Mouse (Mus musculus) cerebellum, postnatal 4 days (tissue): ENCODE measurements around the gene Camsap2.

Source experiments
- DNase-seq, 2 experiments: peaks; one replicate each; pipeline ENCODE4 v3.0.0; 2022; ENCODE audit warnings: low spot score in 2 of 2, mixed read lengths in 1 of 2

The Camsap2 gene

GRCm38 (mm10) chr1:136223758-136224342, 122.1 kb downstream of the Camsap2 start:
- no peak for DNase-seq

DNA sequence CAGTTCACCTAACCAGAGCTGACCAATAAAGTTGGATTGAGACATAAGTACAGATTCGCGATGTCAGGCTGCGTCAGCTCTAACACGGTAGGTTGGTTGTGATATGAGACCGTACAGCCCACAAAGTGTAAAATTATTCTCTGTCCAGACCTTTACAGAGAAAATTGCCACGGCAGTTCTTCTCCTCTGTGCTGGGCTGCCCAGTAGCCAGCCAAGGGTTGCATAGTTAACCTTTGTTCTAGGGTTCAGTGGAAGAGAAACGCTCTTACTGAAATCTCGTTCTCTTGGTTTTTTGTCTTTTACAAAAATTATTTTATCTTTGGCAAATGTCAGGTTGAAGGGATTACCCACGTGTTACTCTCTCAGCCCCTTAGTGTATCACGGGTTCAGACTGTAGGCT, 123.5 kb downstream of the Camsap2 start:
- no peak for DNase-seq

DNA sequence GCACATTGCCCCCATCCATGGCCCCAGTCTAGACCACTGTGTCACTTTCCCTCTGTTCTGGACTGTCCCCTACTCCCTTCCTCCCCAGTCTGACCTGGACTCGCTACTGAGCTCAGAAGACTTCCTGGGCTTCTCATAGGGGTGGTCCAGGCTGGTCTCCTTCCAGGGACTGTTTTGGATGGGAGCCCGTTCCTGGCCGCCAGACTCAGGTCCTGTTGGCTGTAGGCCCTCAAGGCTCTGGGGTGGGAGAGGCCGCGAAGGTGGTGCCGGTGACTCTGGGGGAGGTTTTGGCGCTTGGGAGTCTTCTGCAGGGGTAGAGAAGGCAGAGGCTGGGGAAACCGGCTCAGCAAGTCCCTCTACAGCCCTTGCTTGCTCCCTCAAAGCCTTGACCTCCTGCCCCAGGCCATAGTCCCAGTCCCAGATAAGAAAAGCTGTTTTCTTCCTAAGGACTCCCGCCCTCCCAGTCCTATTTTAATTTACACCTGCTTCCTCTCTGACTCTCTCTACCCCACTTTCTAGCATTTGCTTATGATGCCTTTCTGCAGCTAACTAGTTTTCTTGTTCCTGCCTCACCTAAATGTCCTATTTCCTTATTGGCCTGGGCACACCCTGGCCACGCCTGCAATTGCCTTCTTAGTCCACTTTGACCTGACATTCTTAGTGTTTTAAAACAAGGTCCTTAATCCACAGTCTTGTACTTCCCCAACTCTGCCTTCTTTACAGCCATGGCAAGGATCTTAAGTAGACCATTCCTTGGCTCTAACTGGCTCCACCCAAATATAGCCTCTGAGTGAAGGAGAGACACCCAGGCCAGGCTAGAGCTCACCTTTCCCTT, 125.7 kb downstream of the Camsap2 start:
- DNase-seq = no peak
